Mouse (Mus musculus) heart, embryonic 12.5 days (tissue): ENCODE results near the gene Pmfbp1. TPM values are rescaled to one million over a fixed set of nuclear protein-coding genes. Genes with fewer than 3 reads are reported as not detected.

Experiments used
- ATAC-seq: fragments of 200-750 bp; cut with Nextera tagmentation; 2 replicates; pipeline ENCODE4 v1.8.0; 2017; ENCODE audit warnings: moderate TSS enrichment, moderate library complexity; ENCODE audit not compliant: insufficient number of reproducible peaks, low FRiP score
- H3K27ac ChIP-seq: fragments of 300-500 bp; sonication (generic); 2 replicates; pipeline ENCODE4 v1.5.1; 2016; ENCODE audit warnings: mild to moderate bottlenecking, moderate library complexity; ENCODE audit not compliant: poor library complexity, severe bottlenecking
- H3K27me3 ChIP-seq: fragments of 300-500 bp; sonication (generic); replicated peaks from 2 replicates; pipeline ENCODE4 v1.6.1; 2016; ENCODE audit warnings: mild to moderate bottlenecking, moderate library complexity
- H3K36me3 ChIP-seq: fragments of 300-500 bp; sonication (generic); 2 replicates; pipeline ENCODE4 v1.6.1; 2016; ENCODE audit warnings: mild to moderate bottlenecking, moderate library complexity
- H3K4me1 ChIP-seq: fragments of 300-500 bp; sonication (generic); replicated peaks from 2 replicates; pipeline ENCODE4 v1.6.1; 2016; ENCODE audit warnings: mild to moderate bottlenecking
- H3K4me2 ChIP-seq: fragments of 300-500 bp; sonication (generic); 2 replicates; pipeline ENCODE4 v1.6.1; 2016; ENCODE audit warnings: mild to moderate bottlenecking, moderate library complexity
- H3K4me3 ChIP-seq: fragments of 300-500 bp; sonication (generic); 2 replicates; pipeline ENCODE4 v1.5.1; 2016; ENCODE audit warnings: mild to moderate bottlenecking
- H3K9ac ChIP-seq: fragments of 300-500 bp; sonication (generic); 2 replicates; pipeline ENCODE4 v1.6.1; 2016; ENCODE audit warnings: mild to moderate bottlenecking, moderate library complexity
- H3K9me3 ChIP-seq: fragments of 300-500 bp; sonication (generic); replicated peaks from 2 replicates; pipeline ENCODE4 v1.6.1; 2016; ENCODE audit warnings: mild to moderate bottlenecking, moderate library complexity
- WGBS: fragments of 180-500 bp; shearing (Covaris S2); methylation state at CpG from one replicate; pipeline ENCODE4 v1.1.7; 2016; 5-methylcytosine and 5-hydroxymethylcytosine counted together
- polyA plus RNA-seq: library from polyadenylated mRNA; unstranded; fragments of >200 nt; fragmentation: Nextera tagmentation; extraction: Ambion mirVana; gene quantifications from 2 replicates; pipeline ENCODE4 v1.2.1, GENCODE M21; 2016

The Pmfbp1 gene
- polyA plus RNA-seq, 1 experiment from 2014 or later: not detected

DNA sequence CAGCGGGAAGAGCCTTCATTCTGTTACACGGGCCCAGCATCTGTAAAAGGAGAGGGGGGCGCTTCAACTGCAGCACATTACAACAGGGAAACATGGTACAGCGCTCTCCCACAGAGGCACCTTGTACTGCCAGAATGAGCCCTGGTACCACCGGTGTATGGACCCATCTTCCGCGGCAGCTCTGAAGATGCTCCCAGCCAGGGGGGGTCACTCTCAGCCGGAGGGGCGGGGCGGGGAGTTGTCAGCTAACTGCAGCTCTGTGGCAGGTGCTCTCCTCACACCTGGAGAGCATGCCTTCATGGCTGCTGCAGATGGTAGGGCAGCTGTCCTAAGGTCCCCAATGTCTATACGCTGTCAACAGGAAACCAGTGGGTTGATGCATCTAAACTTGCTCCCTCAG is 25.7 kb upstream of the Pmfbp1 start:
- no peak for ATAC-seq
- Histone ChIP-seq H3K36me3 (no peaks in the 10 kb centered on the region), H3K27me3 (no peaks in the 10 kb centered on the region), H3K9ac (no peak overlapping the region), H3K4me1 (peaks cover 17% of the 10 kb centered on the region), H3K4me2 (no peak overlapping the region), H3K4me3 (no peak overlapping the region), H3K9me3 (no peaks in the 10 kb centered on the region), H3K27ac (no peak overlapping the region)
- 79% methylated on average over 11 of the region's 11 CpGs for WGBS

DNA sequence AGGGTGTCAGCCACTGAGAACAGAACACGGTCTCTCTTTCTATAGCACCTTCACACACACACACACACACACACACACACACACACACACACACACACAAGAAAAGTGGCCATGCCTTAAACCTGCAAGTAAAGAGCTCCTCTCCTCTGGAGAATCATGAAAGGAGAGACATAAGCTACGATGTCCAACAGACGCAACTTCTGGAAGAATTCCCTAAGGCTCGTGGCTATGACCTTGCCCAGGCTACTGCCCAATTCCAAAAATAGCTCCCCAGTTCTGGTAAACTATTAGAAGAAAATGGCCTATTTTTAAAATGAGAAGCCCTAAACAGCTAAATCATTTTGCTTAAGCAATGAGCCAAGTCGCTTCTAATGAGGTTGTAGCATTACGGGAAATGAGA is 22.0 kb upstream of the Pmfbp1 start:
- Histone ChIP-seq H3K4me3 (no peak overlapping the region), H3K4me2 (no peak overlapping the region), H3K4me1 (peaks cover 3% of the 10 kb centered on the region; the same call in 1 of the 2 replicates), H3K27me3 (no peaks in the 10 kb centered on the region), H3K36me3 (no peaks in the 10 kb centered on the region), H3K9ac (no peak overlapping the region), H3K9me3 (no peaks in the 10 kb centered on the region), H3K27ac (no peak overlapping the region)
- no peak for ATAC-seq
- 65% methylated on average over 6 of the region's 6 CpGs for WGBS

DNA sequence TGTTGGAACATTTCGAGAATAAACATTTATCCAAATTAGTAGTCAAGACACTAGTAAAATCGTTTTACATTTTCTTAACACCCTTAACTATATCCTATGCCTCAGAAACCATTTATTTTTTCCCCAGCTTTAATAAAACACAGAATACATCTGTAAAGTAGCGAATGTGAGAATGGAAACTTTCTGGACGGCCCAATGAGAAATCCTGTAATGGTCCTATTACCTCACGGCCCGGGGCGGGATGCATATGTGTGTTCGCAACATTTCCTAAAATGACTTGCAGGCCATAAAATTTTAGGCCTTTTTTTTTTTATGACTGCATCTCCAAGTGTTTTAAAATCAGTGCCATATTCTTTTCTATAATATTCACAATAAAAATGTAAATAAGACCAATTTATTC is 21.4 kb upstream of the Pmfbp1 start:
- ATAC-seq: no peak
- H3K4me3 ChIP-seq: no peak overlapping the region
- H3K4me1 ChIP-seq: peaks cover 3% of the 10 kb centered on the region; the same call in 1 of the 2 replicates
- no peak overlapping the region for H3K27ac ChIP-seq
- no peak overlapping the region for H3K9ac ChIP-seq
- H3K27me3 ChIP-seq: no peaks in the 10 kb centered on the region
- no peaks in the 10 kb centered on the region for H3K36me3 ChIP-seq
- H3K9me3 ChIP-seq: no peaks in the 10 kb centered on the region
- 87% methylated on average over 8 of the region's 8 CpGs for WGBS
- no peak overlapping the region for H3K4me2 ChIP-seq

- no peak overlapping the region for H3K9ac ChIP-seq
- no peaks in the 10 kb centered on the region for H3K27me3 ChIP-seq
- H3K9me3 ChIP-seq: no peaks in the 10 kb centered on the region
- peaks cover 3% of the 10 kb centered on the region; the same call in 1 of the 2 replicates for H3K4me1 ChIP-seq
- H3K27ac ChIP-seq: no peak overlapping the region
- no peak overlapping the region for H3K4me2 ChIP-seq
- H3K36me3 ChIP-seq: no peaks in the 10 kb centered on the region
- no peak overlapping the region for H3K4me3 ChIP-seq
- ATAC-seq: no peak
- WGBS: 54% methylated on average over 14 of the region's 14 CpGs
Measured at GRCm38 (mm10) chr8:109474442-109475121, 19.2 kb upstream of the Pmfbp1 start.

- Histone ChIP-seq H3K36me3 (no peaks in the 10 kb centered on the region), H3K4me1 (peaks cover 5% of the 10 kb centered on the region), H3K27ac (no peak overlapping the region), H3K27me3 (no peaks in the 10 kb centered on the region), H3K4me3 (no peak overlapping the region), H3K9me3 (no peaks in the 10 kb centered on the region), H3K9ac (no peak overlapping the region), H3K4me2 (no peak overlapping the region)
- WGBS: 57% methylated on average over 4 of the region's 4 CpGs
- no peak for ATAC-seq
Measured at GRCm38 (mm10) chr8:109475436-109475835, 18.4 kb upstream of the Pmfbp1 start.

GRCm38 (mm10) chr8:109478586-109478985 is 15.2 kb upstream of the Pmfbp1 start:
- Histone ChIP-seq H3K36me3 (no peaks in the 10 kb centered on the region), H3K4me3 (no peak overlapping the region), H3K4me1 (peaks cover 6% of the 10 kb centered on the region), H3K4me2 (no peak overlapping the region), H3K27me3 (no peaks in the 10 kb centered on the region), H3K27ac (no peak overlapping the region), H3K9ac (no peak overlapping the region), H3K9me3 (no peaks in the 10 kb centered on the region)
- WGBS: 72% methylated on average over 6 of the region's 6 CpGs
- no peak for ATAC-seq

DNA sequence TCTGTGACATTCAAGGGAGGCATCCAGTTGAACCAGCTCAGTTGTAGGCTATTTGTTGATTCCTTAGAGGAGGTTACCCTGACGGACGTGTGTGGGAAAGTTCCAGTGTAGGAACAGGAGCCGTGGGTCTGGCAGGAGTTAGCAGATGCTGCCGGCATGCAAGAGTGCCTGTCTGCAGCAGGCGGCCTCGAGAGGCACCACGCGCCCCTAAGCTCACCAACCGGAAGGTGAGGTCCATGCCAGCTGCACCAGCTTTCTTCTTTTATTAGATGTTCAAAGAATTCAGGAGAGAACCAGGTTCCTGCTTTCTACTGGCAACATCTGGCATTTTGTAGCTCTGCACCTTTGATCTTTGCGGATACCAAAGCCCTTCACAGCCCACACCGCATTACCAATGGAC is 9.1 kb upstream of the Pmfbp1 start:
- no peak overlapping the region for H3K4me2 ChIP-seq
- H3K27ac ChIP-seq: no peak overlapping the region
- 77% methylated on average over 11 of the region's 11 CpGs for WGBS

DNA sequence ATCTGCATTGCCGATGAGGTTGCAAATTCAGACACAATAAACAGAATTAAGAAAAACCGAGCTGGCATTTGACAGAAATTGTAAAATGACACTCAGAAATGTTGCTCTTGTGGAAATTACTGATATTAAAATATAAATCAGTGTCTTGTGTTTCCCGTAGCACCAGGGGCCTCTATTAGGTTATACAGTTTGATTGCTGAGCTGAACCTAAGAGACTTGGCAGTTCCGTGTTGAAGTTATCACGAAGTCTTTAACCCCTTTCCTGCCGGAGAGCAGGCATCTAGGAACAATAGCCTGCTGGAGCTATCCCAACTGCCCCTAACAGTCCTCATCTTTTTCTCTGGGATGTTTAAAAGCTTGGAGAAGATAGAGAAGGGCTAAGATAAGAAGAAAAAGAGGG is 8.3 kb upstream of the Pmfbp1 start:
- H3K9ac ChIP-seq: no peak overlapping the region
- H3K4me2 ChIP-seq: no peak overlapping the region
- peaks cover 3% of the 10 kb centered on the region for H3K4me1 ChIP-seq
- H3K4me3 ChIP-seq: no peak overlapping the region
- no peak overlapping the region for H3K27ac ChIP-seq
- no peaks in the 10 kb centered on the region for H3K9me3 ChIP-seq
- WGBS: 29% methylated on average over 6 of the region's 6 CpGs
- H3K27me3 ChIP-seq: no peaks in the 10 kb centered on the region
- ATAC-seq: no peak
- H3K36me3 ChIP-seq: no peaks in the 10 kb centered on the region

More for the DNA sequence above, 9.1 kb upstream of the Pmfbp1 start:
- Histone ChIP-seq H3K9me3 (no peaks in the 10 kb centered on the region), H3K36me3 (no peaks in the 10 kb centered on the region), H3K4me1 (peaks cover 6% of the 10 kb centered on the region), H3K27me3 (no peaks in the 10 kb centered on the region), H3K4me3 (no peak overlapping the region), H3K9ac (no peak overlapping the region)
- ATAC-seq: no peak

GRCm38 (mm10) chr8:109492785-109493184 is 1.0 kb upstream of the Pmfbp1 start:
- no peak overlapping the region for H3K9ac ChIP-seq
- H3K4me3 ChIP-seq: no peak overlapping the region
- no peak for ATAC-seq
- 69% methylated on average over 6 of the region's 6 CpGs for WGBS
- H3K27me3 ChIP-seq: no peaks in the 10 kb centered on the region
- H3K4me2 ChIP-seq: no peak overlapping the region
- H3K9me3 ChIP-seq: no peaks in the 10 kb centered on the region
- no peaks in the 10 kb centered on the region for H3K36me3 ChIP-seq
- no peaks in the 10 kb centered on the region for H3K4me1 ChIP-seq
- no peak overlapping the region for H3K27ac ChIP-seq

- H3K4me2 ChIP-seq: no peak overlapping the region
- no peaks in the 10 kb centered on the region for H3K36me3 ChIP-seq
- no peaks in the 10 kb centered on the region for H3K9me3 ChIP-seq
- ATAC-seq: no peak
- no peak overlapping the region for H3K9ac ChIP-seq
- no peaks in the 10 kb centered on the region for H3K27me3 ChIP-seq
- no peak overlapping the region for H3K4me3 ChIP-seq
- no peak overlapping the region for H3K27ac ChIP-seq
- H3K4me1 ChIP-seq: no peaks in the 10 kb centered on the region
- WGBS: 68% methylated on average over 2 of the region's 2 CpGs
Measured at GRCm38 (mm10) chr8:109494601-109495000, 774 bp downstream of the Pmfbp1 start.

DNA sequence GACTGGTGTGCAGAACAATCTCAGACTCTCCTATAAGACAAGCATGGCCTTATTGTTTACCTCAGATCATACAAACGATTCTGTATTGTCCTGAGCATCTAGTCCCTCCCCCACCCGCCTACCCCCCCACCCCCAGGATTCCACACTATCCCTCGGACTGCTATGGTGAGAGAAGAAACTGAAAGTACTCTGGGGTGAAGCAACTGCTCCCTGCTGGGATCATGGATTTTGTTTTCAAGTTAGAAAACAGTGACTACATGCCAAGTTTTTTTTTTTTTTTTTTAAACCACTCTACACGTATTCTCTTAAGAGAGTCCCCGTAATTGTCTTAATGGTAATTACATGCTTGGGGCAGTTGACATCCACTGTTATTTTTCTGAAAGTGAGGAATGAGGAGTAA is 3.6 kb downstream of the Pmfbp1 start:
- Histone ChIP-seq H3K4me1 (no peaks in the 10 kb centered on the region), H3K4me2 (no peak overlapping the region), H3K27ac (no peak overlapping the region), H3K4me3 (no peak overlapping the region), H3K36me3 (no peaks in the 10 kb centered on the region), H3K9ac (no peak overlapping the region), H3K27me3 (no peaks in the 10 kb centered on the region), H3K9me3 (no peaks in the 10 kb centered on the region)
- 61% methylated on average over 5 of the region's 5 CpGs for WGBS
- ATAC-seq: no peak
